Mouse (Mus musculus) cerebellum, adult 11-12 months (tissue): ENCODE results near the gene Zfp740.
"Not testable (repeated sequence)": the region's sequence is repeated elsewhere in the genome, so short reads cannot be mapped to it uniquely, and the experiment has no call there.

ENCODE experiments used
- DNase-seq: peaks from one replicate; pipeline ENCODE4 v3.0.0; 2022

The Zfp740 gene

GRCm38 (mm10) chr15:102192820-102193386 is 10.1 kb upstream of the Zfp740 start:
- no peak for DNase-seq

GRCm38 (mm10) chr15:102193652-102194051 is 9.4 kb upstream of the Zfp740 start:
- no peak for DNase-seq

GRCm38 (mm10) chr15:102194439-102194838 is 8.6 kb upstream of the Zfp740 start:
- no peak for DNase-seq

- no peak for DNase-seq
Observed at GRCm38 (mm10) chr15:102195373-102195772, 7.7 kb upstream of the Zfp740 start.

- DNase-seq: no peak
Observed at GRCm38 (mm10) chr15:102198841-102199240, 4.2 kb upstream of the Zfp740 start.

GRCm38 (mm10) chr15:102203835-102204381 is 859 bp downstream of the Zfp740 start:
- DNase-seq: peak; percentile 77

- DNase-seq: no peak
Observed at GRCm38 (mm10) chr15:102204674-102205505, 1.8 kb downstream of the Zfp740 start, which contains the start of gene Csad. Gene Csad (minus strand): TSS chr15:102204724.

- DNase-seq: peak; percentile 55
Observed at GRCm38 (mm10) chr15:102205779-102206178, 2.7 kb downstream of the Zfp740 start.

GRCm38 (mm10) chr15:102207351-102207750 is 4.3 kb downstream of the Zfp740 start:
- DNase-seq: no peak

- DNase-seq: no peak
Observed at GRCm38 (mm10) chr15:102208092-102208561, 5.1 kb downstream of the Zfp740 start.

- no peak for DNase-seq
Observed at GRCm38 (mm10) chr15:102209114-102209513, 6.1 kb downstream of the Zfp740 start.

- no peak for DNase-seq
Observed at GRCm38 (mm10) chr15:102210816-102211215, 7.8 kb downstream of the Zfp740 start.

- DNase-seq: no peak
Observed at GRCm38 (mm10) chr15:102211895-102212294, 8.8 kb downstream of the Zfp740 start.

GRCm38 (mm10) chr15:102214132-102214531 is 11.1 kb downstream of the Zfp740 start:
- no peak for DNase-seq

- DNase-seq: no peak
Observed at GRCm38 (mm10) chr15:102215624-102216023, 12.6 kb downstream of the Zfp740 start.

GRCm38 (mm10) chr15:102216459-102217228 is 13.6 kb downstream of the Zfp740 start:
- no peak for DNase-seq

GRCm38 (mm10) chr15:102217325-102217724 is 14.3 kb downstream of the Zfp740 start:
- DNase-seq: no peak

- no peak for DNase-seq
Observed at GRCm38 (mm10) chr15:102222386-102222785, 19.3 kb downstream of the Zfp740 start.

GRCm38 (mm10) chr15:102224186-102224991 is 21.3 kb downstream of the Zfp740 start:
- DNase-seq: peak; percentile 79

GRCm38 (mm10) chr15:102224992-102225617 is 22.1 kb downstream of the Zfp740 start:
- DNase-seq: no peak

- DNase-seq: not testable (repeated sequence)
Observed at GRCm38 (mm10) chr15:102225619-102226018, 22.6 kb downstream of the Zfp740 start.
